Mouse (Mus musculus) embryonic facial prominence, embryonic 15.5 days (tissue): ENCODE measurements around the gene Gm11116. TPM values are rescaled to one million over a fixed set of nuclear protein-coding genes. Genes with fewer than 3 reads are reported as not detected.
"Not testable (repeated sequence)": the region's sequence is repeated elsewhere in the genome, so short reads cannot be mapped to it uniquely, and the experiment has no call there.

Experiments used
- ATAC-seq: fragments of 200-750 bp; cut with Nextera tagmentation; 2 replicates; pipeline ENCODE4 v1.8.0; 2017; ENCODE audit warnings: low read depth, moderate TSS enrichment; ENCODE audit not compliant: insufficient number of reproducible peaks, low FRiP score, low TSS enrichment
- H3K27ac ChIP-seq: fragments of 300-500 bp; sonication (generic); replicated peaks from 2 replicates; pipeline ENCODE4 v1.5.1; 2015; ENCODE audit warnings: mild to moderate bottlenecking, inconsistent platforms
- H3K27me3 ChIP-seq: fragments of 300-500 bp; sonication (generic); 2 replicates; pipeline ENCODE4 v1.6.1; 2015; ENCODE audit warnings: inconsistent platforms
- H3K36me3 ChIP-seq: fragments of 300-500 bp; sonication (generic); 2 replicates; pipeline ENCODE4 v1.6.1; 2015; ENCODE audit warnings: mild to moderate bottlenecking, inconsistent platforms
- H3K4me1 ChIP-seq: fragments of 300-500 bp; sonication (generic); 2 replicates; pipeline ENCODE4 v1.6.1; 2015; ENCODE audit warnings: inconsistent platforms
- H3K4me2 ChIP-seq: fragments of 300-500 bp; sonication (generic); replicated peaks from 2 replicates; pipeline ENCODE4 v1.6.1; 2015; ENCODE audit warnings: mild to moderate bottlenecking, inconsistent platforms
- H3K4me3 ChIP-seq: fragments of 300-500 bp; sonication (generic); replicated peaks from 2 replicates; pipeline ENCODE4 v1.5.1; 2015; ENCODE audit warnings: mild to moderate bottlenecking, inconsistent platforms
- H3K9ac ChIP-seq: fragments of 300-500 bp; sonication (generic); 2 replicates; pipeline ENCODE4 v1.6.1; 2015; ENCODE audit warnings: inconsistent platforms
- H3K9me3 ChIP-seq: fragments of 300-500 bp; sonication (generic); replicated peaks from 2 replicates; pipeline ENCODE4 v1.6.1; 2016; ENCODE audit warnings: inconsistent platforms
- WGBS: fragments of 180-500 bp; shearing (Covaris S2); methylation state at CpG from one replicate; pipeline ENCODE4 v1.1.7; 2015; 5-methylcytosine and 5-hydroxymethylcytosine counted together
- polyA plus RNA-seq: library from polyadenylated mRNA; unstranded; fragments of >200 nt; fragmentation: Nextera tagmentation; extraction: Ambion mirVana; gene quantifications from 2 replicates; pipeline ENCODE4 v1.2.1, GENCODE M21; 2015

The Gm11116 gene
- polyA plus RNA-seq, result not detected in 2 replicates

GRCm38 (mm10) chr5:88111430-88111829 is at the start of gene Gm11116:
TSS of gene Gm11116 (minus strand) at chr5:88111530.
- Histone ChIP-seq H3K27me3 (no peaks in the 10 kb centered on the region), H3K36me3 (no peaks in the 10 kb centered on the region), H3K4me1 (no peaks in the 10 kb centered on the region), H3K9me3 (no peaks in the 10 kb centered on the region), H3K9ac (no peak within 1 kb of the TSS), H3K4me3 (no peak within 1 kb of the TSS), H3K27ac (no peak within 1 kb of the TSS), H3K4me2 (no peak within 1 kb of the TSS)
- ATAC-seq, result no peak
- 63% methylated on average over 1 of the region's 1 CpGs for WGBS

GRCm38 (mm10) chr5:88153999-88154398 is 42.7 kb upstream of the Gm11116 start, which contains the start of gene Gm11115:
TSS of gene Gm11115 (minus strand) at chr5:88154099.
- H3K4me3 ChIP-seq, result no peak within 1 kb of the TSS
- H3K9ac ChIP-seq, result no peak within 1 kb of the TSS
- H3K4me2 ChIP-seq, result no peak within 1 kb of the TSS
- H3K27me3 ChIP-seq, result no peaks in the 10 kb centered on the region
- ATAC-seq, result no peak
- H3K36me3 ChIP-seq, result no peaks in the 10 kb centered on the region
- H3K4me1 ChIP-seq, result no peaks in the 10 kb centered on the region
- H3K27ac ChIP-seq, result no peak within 1 kb of the TSS
- H3K9me3 ChIP-seq, result no peaks in the 10 kb centered on the region

GRCm38 (mm10) chr5:88086256-88086655 is 25.1 kb downstream of the Gm11116 start, which contains the start of gene Smr2:
TSS of gene Smr2 (plus strand) at chr5:88086556.
- H3K4me2 ChIP-seq, ATAC-seq, H3K27ac ChIP-seq, H3K9ac ChIP-seq, H3K27me3 ChIP-seq, H3K4me3 ChIP-seq, H3K36me3 ChIP-seq, H3K4me1 ChIP-seq, H3K9me3 ChIP-seq: not testable (repeated sequence)

Other genes starting within 250 kb of the Gm11116 start
- 1.1 and 1.3 TPM in 2 replicates for gene Odam, start 226.5 kb downstream of the Gm11116 start, polyA plus RNA-seq
- 0.28 and 0.74 TPM in 2 replicates for gene Csn3, start 186.0 kb downstream of the Gm11116 start, polyA plus RNA-seq
- 0.21 TPM in 1 of 2 replicates, not detected in the other for gene 2310003L06Rik, start 142.1 kb downstream of the Gm11116 start, polyA plus RNA-seq
- not detected in 2 replicates for gene Gm28434, start 142.0 kb downstream of the Gm11116 start, polyA plus RNA-seq
- not detected in 2 replicates for gene Cabs1, start 132.1 kb downstream of the Gm11116 start, polyA plus RNA-seq
- gene Smr3a, start 109.0 kb downstream of the Gm11116 start, polyA plus RNA-seq, result 0.37 and 0.38 TPM in 2 replicates
- 0.43 TPM in 1 of 2 replicates, not detected in the other for gene Smr2, start 25.0 kb downstream of the Gm11116 start, polyA plus RNA-seq
- not detected in 2 replicates for gene Gm11115, start 42.6 kb upstream of the Gm11116 start, polyA plus RNA-seq
- not detected in 2 replicates for gene Gm7714, start 157.4 kb upstream of the Gm11116 start, polyA plus RNA-seq
- not detected in 2 replicates for gene Prol1, start 205.8 kb upstream of the Gm11116 start, polyA plus RNA-seq